Mouse (Mus musculus) gastrocnemius, postnatal 10 days (tissue): ENCODE measurements at regions not wholly inside any gene's neighbourhood (a gene's known extent, or its start where the extent isn't known, plus 50 kb on each side); places are given as distances from the start of the nearest gene placed in this dataset.

Experiments
- DNase-seq: peaks from one replicate; pipeline ENCODE4 v3.0.0; 2021; ENCODE audit warnings: mixed read lengths

DNA sequence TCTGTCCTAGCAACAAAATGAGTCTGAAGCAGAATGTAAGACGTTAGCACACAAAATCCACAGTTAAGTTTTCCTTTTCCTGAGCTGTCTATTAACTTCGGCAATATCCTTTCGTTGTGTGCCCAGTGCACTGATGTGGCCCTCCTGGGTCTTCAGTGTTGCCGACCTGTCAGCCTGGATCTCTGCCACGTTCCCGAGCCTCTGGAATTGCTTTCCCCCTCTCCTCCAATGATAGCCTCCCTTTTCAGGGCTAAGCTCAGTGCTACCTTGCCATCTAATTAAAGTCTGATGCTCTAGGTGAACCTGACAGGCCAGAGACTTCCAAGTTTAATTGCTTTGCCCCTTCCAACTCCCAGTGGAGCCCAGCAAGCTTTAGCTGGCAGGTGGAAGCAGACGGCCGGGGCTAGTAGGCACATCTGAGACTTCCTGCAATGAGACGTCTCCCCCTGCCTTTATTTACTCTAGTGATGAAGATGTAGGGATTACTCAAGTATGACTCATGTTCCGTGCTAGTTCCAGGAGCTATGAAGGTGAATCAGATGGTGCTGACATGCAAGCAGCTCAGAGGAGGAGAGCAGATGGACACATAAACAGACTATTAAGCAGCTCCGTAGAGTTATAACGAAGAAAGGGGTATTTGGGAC, 894.3 kb upstream of the Car8 start:
- DNase-seq = no peak

DNA sequence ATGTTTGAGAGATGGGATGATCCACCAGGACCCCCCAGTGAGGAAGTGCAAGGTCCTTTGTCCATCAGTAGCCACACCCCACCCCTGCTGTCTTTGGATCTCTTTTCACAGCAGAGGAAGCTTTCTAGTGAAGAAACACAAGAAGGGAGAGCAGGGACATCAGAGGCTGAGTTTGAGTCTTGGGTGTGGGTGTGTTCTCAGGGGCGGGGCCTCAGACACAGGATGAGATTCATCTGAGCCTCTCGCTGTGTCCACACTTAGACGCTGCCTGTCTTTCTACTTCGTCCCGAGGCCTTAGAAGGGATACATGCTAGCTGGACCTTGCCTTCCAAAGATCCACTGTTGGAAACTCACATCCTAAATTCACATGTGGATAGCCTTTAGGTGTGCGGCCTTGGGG, 893.5 kb upstream of the Car8 start:
- DNase-seq = no peak

DNA sequence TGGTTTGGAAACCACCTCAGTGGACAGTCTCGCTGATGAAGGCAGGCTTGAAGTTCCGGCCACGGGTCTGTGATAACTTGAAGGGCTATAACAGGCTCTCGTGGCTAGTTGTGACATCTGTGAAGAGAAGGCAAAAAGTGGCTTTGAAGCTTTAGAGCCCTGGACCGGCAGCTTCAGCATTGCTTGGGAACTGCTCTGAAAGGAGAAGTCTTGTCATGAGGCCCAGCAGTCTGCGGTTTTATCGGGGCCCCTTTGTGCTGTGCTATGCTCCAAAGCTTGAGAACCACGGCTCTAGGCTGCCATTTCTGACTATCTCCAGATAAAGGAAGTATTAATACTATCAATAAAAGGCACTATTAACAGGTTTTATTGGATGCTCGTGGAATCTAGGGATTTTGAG, 892.8 kb upstream of the Car8 start:
- no peak for DNase-seq

DNA sequence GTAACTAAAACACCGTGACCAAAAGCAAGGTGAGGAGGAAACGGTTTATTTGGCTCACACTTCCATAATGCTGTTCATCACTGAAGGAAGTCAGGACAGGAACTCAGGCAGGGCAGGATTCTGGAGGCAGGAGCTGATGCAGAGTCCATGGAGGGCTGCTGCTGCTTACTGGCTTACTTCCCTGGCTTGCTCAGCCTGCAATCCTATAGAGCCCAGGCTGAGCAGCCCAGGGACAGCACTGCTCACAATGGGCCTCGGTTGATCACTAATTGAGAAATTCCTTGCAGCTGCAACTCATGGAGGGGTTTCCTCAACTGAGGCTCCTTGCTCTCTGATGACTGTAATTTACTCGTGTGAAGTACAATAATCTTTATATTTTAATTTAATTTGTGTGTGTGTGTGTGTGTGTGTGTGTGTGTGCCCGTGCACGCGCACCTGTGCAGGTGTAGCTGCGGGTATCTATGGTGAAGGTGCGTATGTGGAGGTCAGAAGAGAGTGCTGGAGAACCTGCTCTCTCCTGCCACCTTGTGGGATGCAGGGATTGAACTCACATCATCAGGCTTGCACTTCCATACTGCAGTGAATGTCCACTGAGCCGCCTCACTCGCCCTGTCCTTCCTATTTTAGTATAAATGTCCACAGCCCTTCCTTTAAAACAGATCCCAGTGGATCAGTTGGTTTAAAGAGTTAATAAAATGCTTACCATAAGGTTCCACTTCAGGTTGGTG, 886.6 kb upstream of the Car8 start:
- no peak for DNase-seq

DNA sequence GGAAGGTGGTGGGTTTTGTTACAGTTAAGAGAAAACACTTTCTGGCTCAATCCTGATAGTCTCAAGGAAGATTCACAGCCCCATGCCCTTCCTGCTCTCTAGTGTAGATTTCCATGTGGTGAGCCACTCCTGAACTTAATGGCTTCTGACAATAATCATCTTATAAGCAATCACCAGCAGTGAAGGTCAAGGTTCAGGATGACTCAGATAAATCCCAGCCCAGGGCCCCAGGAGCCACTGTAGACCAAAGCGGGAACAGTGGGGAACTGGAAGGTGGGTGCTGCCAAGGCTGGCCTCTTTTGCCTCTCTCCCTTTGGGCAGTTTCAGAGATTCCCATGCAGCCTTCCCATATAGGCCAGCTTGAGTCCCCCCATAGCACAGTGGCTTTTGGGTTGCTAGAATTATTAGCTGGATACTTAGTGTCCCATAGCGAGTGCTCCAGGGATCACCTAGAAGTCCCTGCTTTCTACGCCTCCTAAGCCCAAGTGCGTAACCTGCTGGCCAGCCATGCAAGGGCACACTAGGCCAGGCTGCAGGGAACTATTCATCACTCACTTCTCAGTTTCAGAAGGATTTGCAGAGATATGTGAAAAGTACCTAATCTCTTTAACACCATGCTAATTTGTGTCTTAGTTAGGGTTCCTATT, 885.9 kb upstream of the Car8 start:
- no peak for DNase-seq

DNA sequence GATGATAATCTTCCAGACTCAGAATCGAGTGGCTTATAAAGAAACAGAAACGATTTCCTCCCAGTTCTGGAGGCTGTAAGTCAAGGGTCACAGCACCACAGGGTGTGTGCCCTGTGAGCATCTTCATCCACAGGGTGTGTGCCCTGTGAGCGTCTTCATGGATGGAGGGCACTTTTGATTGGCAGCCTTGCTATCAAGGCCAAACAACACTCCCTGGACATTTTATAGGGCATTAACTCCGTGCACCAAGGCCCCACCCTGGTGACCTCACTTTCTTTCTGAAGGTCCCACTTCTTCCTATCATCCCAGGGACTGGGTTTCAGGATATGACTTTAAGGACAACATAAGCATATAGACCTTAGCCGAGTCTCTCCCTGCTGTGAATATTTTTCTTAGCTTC, 885.3 kb upstream of the Car8 start:
- DNase-seq = no peak

DNA sequence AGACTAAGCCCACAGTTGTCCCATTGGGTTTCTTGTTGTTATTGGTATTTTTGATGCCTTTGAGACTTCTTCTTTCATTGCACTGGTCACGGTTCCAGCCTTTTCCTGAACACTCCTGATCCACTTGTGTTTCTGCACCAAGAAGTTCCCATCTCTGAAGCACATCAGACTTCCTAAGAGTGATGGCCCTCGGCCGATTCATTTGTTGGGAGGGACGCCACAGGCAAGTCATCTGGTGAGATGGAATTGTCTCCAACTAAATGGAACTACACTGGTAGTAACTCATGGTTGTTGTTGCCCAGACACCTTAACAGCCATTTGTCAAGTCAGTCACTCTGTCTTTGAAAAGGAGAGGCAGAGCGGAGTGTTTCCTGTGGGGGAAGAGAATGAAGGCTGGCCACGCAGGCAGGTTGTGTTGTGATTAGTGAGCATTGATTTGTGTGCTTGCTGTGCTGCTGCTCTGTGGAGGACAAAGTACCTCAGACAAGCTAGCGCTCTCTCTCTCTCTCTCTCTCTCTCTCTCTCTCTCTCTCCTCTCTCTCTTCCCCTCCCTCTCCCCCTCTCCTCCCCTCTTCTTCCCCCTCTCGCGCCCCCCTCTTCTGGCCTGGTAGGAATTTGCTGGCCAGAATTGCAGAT, 884.7 kb upstream of the Car8 start:
- DNase-seq = no peak

DNA sequence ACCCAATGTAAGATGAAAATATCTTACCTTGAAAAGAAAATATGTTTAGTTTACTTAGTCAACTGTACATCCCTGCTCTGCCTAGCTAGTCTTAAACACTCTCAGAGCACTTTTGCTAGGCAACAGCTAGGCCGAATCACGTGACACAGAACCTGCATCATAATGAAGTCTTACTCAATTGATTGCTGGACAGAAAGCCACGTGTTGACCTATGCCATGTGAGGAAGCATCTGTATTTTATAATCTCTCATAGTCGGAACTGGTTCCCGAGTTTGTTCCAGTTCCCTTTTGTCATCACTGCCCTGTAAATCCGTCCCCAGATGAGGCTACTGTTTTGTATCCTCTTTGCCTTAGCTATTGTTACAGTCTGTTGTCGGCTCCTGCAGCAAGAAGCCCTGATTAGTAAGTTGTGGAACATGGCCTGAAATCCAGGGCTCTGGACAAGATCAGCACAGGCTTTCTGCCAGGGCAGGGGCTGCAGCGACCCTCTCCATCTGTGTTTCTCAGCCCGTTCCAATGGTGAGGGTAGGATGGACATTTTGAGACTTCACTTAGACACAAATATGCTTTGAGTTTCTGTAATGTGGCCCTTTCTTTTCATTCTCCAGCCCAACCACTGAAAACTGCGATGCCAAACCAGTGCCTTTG, 883.9 kb upstream of the Car8 start:
- DNase-seq = no peak

DNA sequence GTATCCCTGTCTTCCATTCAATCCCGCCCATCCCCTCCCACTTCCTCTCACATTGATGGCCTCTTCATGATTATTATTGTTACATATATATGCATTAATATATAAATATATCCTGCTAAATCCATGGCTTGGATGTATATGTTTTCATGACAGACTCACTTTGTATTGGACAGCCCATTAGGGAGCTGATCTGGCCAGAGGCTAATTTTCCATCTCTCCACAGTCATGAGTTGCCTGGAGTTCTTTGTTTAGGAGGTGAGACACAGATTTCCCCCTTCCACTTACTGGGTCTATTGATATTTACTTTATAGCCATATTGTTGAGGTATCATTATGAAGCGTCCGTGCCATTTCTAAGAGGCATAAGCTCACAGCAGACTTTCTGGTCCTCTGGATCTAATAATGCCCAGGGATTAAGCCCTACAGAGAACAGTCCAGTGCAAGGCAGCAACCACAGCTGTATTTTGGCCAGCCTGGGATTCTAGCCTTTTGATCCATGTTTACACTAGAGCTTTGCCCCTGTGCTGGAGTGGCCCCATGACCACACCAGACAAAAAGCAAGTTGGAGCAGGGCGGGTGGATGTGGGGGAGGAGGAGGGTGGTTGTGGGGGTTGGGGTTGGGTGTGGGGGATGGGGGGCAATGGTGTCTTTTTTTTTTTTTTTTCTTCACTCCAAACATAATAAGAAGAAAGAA, 878.3 kb upstream of the Car8 start:
- no peak for DNase-seq

DNA sequence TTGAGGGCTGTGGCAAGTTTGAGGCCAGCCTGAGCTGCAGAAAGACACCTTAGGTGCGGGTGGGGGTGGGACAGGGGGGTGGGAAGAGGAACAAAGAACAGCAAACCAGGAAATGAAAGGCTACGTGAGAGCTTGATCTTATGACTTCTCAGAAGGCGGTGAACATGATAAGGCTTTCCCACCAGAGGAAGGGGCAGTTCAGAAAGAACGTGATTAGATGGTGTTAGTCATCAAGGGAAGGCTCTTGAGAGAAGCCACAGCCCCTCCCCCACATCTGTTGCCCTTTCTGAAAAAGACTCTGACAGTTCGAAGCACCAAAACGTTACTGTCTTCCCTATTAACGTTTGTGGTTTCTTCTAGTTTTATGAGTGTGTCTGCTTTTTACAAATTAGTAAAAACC, 877.0 kb upstream of the Car8 start:
- no peak for DNase-seq

DNA sequence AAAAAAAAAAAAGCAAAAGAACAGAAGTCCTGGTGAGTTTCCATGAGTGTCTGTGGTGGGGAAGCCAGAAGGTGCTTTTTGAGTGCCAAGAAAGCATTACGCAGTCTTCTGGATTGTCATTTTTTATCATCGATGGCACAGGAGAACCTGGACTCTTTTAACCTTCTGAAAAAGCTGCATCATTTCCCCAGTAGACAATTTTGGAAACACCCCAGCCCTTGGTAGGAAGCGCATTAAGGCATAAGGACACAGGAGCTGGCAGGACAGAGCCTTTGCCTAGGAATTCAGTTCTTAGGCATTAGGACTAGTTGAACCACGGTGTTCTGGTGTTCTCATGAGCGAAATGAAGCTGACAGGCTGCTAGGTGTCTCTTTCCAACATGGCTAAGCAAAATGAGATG, 875.1 kb upstream of the Car8 start:
- no peak for DNase-seq

DNA sequence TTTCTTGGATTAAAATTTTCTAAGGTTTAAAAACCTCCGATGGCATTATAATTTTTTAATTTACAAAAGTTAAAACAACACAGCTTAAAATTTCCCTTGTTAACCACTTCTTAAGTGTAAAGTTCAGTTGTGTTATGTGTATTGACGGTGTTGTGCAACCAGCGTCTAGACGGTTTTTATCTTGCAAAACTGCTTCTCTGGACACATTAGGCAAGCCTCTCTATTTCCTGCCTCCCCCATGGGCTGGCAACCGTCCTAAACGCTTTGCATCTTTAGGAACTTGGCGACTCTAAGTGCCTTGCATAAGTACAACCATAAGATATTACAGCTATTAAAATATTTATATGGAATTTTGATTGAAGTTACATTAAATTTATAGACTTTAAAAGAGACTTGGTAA, 871.5 kb upstream of the Car8 start:
- DNase-seq = no peak

DNA sequence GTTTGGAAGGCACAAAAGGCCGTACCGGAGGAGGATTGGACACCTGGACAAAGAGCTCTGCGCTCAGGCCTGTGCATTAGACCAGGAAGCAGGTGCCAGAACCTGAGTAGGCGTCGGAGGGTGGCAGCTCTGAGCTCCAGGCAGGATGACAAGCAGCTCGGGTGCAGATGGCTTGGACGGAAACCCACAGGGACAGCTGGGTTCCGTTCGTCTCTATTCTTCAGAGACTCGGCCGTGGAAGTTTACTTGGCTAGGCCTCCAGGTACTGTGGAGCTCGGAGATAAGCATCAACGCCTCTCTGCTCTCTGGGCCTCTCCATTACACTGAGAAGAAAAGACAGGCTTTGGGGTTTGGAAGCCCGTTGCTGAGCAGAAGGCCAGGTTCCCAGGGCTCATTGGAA, 868.5 kb upstream of the Car8 start:
- no peak for DNase-seq

DNA sequence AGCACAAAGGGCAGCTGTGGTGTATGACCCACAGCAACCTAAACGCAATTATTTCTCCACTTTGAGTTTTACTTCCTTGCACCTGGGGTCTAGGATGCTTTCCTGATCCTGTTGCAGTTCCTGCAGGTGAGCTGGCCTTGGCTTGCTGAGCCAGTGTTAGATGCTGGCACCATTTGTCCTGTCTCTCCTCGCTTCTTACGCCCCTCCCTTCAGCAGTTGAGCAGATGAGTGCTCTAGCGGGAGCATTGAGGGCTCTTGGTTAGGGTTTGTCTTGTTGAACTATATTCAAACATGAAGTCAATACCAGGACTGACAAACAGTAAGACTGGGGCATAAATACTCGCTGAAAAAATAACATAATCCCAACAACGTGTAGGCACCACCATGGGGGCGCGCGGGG, 867.9 kb upstream of the Car8 start:
- no peak for DNase-seq

DNA sequence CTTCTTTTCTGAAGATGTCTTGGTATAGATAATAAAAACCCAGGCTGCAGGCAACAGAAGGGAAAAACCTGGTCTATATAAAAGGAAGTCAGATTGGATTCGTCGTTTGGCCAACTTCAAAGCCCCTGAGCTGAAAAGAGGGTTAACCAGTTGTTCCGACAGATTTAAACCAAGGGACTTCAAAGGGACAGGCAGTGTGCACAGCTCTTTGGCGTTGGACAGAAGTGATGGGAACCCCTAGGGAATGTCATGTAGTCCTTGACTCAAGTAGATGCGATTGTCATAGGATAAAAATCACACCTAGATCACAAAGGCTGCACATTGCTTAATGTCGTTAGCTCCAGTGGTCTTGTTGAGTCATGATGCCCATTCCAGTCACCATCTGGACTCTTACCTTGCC, 865.8 kb upstream of the Car8 start:
- no peak for DNase-seq

DNA sequence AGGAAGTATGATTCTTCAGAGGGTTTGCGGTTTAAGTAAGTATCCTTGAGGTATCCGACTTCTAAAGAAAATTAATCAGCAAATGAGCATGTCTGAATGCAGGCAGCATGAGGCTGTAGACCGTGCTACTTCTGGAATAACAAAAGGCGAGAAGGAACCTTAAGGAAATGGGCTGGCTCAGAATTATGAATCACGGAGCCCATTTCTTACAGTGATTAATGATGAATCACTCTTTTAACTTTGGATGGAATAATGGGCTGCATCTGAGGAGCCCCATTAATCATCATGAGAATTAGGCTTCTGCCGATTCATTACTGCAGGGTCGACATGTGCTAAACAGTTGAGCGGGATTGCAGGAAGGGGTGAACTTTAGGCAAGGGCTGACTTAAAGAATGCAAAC, 865.1 kb upstream of the Car8 start:
- DNase-seq = no peak

DNA sequence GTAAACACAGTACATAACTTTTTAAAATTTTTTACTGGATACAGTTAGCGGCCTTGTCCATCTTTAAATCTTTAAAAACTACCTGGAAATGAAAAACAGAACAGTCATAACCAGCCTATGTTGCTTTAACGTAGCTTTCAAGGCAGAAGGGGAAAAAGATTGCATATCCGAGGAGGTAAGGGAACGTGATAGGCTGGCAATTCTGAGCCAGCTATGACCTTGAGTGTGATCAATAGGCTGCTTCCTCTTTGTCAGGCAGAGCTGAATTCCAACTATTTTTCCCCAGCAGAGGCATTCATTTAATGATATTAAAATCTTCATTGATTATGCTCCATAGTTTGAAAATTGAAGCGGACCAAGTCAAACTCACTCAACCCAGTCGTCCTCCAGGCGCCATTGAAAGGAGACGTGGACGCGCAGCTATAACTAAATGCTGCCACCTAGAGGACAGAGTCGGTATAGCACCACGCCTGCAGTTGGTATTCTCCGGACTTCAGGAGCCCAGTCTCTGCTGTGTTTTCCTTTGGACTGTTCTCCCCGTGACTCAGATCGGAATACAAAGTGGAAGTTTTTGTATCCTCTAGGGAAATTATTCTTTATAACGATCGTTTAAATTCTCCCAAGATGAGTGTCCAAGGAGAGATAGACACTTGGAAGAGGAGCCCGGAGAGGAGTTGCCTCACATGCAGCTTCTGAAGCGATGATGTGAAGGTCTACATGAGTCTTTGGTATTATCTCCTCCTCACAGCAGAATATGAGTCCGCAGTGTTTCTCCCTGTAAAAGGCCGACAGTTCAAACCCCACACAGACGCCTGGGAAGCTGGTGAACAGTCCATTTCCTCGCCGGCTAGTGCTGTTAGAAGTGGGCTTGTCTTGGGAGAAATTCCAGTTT, 858.2 kb upstream of the Car8 start:
- DNase-seq = peak; percentile 95

DNA sequence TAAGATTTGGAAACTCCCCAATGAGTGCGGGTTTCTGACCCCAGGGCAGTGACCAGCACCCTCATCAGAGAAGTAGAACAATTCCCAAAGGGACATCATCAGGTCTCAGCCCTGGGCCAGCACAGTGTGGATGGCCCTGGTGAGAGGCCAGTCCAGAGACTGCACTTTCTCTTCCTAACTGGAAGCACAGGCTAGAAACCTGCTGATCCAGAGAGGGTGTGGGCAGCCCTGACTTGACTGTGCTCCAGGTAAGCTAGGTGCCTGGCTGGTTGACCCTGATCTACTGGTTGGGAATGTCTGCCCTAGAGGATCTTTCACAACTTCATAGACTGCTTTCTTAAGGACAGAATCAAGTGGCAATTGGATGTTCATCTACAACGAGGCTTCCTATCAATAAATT, 857.4 kb upstream of the Car8 start:
- no peak for DNase-seq

DNA sequence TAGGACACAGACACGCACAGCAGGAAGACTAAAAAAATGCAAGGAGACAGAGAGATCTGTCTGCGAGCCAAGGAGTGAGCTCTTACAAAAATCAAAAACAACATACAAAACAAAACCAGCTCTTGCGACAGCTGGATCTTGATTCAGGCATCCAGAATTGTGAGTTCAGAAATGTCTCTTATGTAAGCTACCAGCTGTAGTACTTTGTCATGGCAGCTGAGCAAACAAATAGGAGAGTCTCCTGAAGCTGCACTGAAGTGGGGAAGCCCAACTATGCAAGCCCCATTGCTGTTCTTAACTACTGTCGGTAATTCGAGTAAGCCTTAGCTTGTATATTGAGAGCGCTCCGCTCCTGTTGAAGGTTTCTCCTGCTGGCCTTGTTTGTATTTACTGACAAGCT, 856.8 kb upstream of the Car8 start:
- DNase-seq = no peak

DNA sequence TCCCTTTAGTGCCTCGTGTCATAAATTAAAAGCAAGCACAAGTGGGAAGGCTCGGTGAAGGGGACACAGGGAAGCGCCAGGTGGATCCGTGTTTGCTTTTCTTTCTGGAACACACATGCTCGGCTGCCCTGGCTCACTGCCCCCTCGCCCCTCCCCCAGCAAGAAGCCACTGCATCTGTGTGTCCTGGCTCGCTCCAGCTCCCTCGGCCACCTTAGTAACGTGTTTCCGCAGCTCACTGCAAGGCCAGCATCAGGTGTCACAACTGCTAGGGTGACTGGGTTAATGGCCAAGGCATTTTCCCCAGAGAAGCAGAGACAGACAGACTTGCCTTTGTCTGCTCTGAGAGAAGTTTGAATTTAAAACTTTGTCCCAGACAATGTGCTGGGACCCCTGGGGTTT, 855.7 kb upstream of the Car8 start:
- DNase-seq = peak; percentile 49

DNA sequence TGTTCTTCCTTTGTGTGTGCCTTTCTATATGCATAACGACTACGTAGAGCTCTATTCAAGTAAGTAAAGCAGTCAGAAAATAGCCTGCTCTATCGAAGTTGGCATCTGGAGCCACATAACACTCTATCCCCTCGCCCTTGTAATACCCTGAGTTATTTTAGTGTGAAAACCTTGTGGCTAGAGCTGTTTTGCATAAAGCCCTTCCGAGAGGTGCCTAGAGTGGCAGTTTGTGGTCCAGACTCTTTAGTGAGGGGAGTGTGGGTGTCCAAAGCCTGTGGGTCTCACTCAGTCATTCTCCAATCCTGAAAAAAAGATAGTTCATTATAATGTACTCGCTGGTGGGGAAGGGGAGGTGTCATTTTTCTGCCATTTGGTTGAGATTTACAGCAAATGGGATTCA, 855.2 kb upstream of the Car8 start:
- no peak for DNase-seq
